Mouse (Mus musculus) frontal cortex, adult 2 months (tissue): ENCODE measurements around the gene Pxdc1. TPM values are rescaled to one million over a fixed set of nuclear protein-coding genes. Genes with fewer than 3 reads are reported as not detected.
A peak's percentile ranks its signal among the peaks of the same experiment; 100 is the strongest.

Experiments used
- DNase-seq, 2 experiments: peaks; one replicate each; pipeline ENCODE4 v3.0.0; 2022; ENCODE audit warnings: low spot score in 1 of 2; ENCODE audit errors: extremely low spot score in 1 of 2
- polyA plus RNA-seq: library from polyadenylated mRNA; depleted of rRNA; stranded (reverse); fragments of >200 nt; gene quantifications from 2 replicates; pipeline ENCODE4 v1.2.3, GENCODE M21; 2012; rRNA removed

Gene Pxdc1
- polyA plus RNA-seq = 8.0 and 8.9 TPM in 2 replicates

DNA sequence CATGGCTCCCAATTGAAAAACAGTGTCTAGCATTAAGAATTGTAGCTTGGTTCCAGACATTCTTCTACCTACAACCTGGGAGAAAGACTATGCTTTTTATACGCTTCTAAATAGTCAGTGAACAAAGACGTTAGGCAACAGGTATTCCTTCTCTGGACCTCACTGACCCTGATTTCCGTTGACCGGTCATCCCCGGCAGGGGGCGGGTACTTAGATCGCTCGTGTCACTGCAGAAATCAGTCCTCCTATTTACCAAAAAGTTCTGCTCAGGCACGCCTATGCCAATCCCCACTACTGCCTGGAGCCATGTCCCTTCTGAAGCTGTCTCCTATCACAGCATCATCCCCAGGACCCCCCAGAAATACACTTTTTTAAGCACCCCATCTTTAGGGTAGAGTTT is at the start of gene Pxdc1:
TSS of gene Pxdc1 (minus strand) at position 96 of the 400 bp plus-strand sequence.
- DNase-seq = no peak

DNA sequence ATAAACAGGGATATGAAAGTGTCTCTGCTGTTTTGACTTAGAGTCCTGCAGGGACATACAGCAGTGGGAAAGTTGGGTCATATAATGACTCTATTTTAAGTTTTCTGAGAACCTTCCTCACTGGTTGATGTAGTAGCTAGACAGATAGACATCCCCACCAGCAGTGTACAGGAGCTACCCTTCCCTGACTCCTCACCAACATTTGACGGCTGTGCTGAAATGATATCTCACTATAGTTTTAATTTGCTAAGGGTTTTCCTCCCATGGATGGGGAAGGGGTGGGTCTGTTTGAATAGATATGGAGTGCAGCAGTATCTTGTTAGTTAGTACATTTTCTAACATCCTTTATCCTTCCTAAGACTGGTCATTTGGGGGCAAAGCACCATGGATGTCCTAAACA is 47.3 kb upstream of the Pxdc1 start:
- DNase-seq = no peak

- no peak for DNase-seq
Observed at GRCm38 (mm10) chr13:34700091-34700490, 46.8 kb upstream of the Pxdc1 start.

- no peak for DNase-seq
Observed at GRCm38 (mm10) chr13:34696734-34697332, 43.5 kb upstream of the Pxdc1 start.

GRCm38 (mm10) chr13:34693111-34693510 is 39.8 kb upstream of the Pxdc1 start:
- no peak for DNase-seq

DNA sequence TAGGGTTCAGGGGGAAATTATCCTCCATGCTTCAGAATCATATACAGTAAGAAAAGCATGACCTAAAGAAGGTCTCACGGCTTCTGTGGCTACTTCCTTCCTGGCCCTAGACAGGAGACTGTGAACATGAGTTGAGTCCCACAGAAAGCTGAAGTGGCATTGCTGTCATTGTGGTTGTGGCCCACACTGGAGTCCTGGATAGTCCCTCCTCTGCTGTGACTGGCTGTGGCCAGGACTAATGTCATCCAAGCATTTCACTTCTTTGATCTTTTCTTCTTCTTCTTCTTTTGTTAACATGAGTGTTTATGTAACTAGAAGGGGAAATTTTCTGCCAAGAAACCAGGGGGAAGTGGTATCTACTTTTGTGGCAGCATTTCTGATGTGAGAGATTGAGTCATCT is 37.8 kb upstream of the Pxdc1 start:
- DNase-seq = no peak

DNA sequence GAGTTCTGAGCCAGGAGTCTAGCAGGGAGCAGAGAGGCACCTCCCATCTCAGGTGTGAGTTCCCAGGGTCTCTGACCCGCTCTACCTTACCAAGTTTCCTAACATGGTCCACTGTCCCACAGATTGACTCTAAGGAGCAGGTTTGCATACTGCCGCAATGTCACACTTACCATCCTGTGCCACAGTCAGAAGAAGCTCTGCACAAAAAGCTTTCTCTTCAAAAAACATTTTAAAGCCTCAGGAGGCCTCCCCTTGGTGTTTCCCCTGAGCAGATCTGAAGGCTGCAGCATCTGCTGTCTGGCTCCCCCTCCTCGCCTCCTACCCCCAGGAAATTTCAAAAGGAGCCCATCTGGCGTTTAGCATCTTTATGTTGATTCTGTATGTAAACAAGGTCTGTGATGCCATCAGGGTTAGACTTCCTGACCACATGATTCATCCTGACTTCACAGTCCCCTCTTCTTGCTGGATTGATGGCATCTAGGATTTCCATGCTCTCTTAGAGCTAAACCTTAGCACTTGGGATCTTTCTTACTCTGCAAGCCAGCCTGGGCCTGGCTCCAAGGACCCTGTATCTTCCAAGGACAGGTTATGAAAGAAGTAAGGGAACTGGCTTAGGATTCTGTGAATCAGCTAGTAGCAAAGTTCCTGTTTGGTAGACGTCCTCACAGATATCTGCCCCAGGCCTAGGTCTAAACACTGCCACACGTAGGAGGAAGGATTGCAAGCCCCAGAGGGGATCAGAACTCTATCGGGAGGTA is 31.9 kb upstream of the Pxdc1 start:
- no peak for DNase-seq

- no peak for DNase-seq
Observed at GRCm38 (mm10) chr13:34683762-34684488, 30.6 kb upstream of the Pxdc1 start.

GRCm38 (mm10) chr13:34683270-34683669 is 30.0 kb upstream of the Pxdc1 start:
- DNase-seq = no peak

DNA sequence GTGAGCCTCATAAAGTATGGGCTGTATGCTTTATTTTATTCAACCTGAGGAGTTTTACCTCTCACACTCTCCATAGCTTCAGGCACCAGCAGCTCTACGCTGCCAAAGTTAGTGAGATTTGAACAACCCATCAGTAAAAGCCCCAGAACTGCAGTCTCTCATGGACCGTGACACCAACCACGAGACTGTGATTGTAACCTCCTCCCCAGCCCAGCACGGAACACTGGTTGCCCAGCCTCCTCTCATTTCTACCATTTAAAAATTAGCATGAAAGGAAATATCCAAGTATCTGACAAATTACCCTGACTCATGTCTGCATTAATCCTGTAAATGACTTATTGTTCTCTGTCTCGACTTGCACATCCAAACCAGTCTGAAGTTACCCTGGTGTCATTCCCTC is 23.2 kb upstream of the Pxdc1 start:
- no peak for DNase-seq

- peak in 1 of 2 experiments; percentile 46 for DNase-seq
Observed at GRCm38 (mm10) chr13:34675847-34676383, 22.6 kb upstream of the Pxdc1 start.

DNA sequence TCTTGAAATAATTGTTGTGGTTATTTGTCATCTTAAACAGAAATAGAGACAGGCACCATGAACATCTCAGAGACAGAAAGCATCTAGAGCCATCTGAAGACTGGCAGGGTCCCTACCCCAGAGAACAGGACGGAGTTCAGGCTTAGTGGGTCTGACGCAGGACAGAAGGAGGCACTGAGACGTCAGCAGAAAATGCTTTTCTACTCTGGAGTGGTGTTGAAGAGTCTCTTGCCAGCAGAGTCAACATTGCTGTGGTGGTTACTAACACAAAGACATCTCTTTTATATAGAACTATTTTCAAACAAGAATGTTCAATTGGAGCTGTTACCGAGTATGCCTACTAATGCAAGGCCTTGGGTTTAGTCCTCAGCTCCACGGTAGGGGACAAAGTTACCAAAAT is 20.1 kb upstream of the Pxdc1 start:
- no peak for DNase-seq

- DNase-seq = no peak
Observed at GRCm38 (mm10) chr13:34669919-34670865, 16.9 kb upstream of the Pxdc1 start.

DNA sequence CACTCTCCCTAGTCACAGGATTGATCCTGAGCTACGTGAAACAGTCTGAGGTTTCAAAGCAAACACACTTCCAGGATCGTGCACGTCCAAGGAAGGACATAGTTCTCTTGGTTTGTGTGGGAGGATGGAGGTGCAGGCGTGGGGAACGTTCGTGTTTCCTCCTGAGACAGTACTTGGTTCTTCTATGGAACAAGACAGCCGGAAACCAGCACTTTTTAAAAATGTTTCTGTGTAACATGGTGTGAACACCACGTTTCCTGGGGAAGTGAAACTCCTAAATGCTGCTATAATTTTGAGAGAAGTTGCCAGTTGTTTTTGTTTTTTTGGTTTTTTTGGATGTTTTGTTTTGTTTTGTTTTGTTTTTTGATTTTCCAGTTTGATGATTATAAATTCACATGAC is 13.9 kb upstream of the Pxdc1 start:
- DNase-seq = no peak

- DNase-seq = no peak
Observed at GRCm38 (mm10) chr13:34665074-34665473, 11.8 kb upstream of the Pxdc1 start.

GRCm38 (mm10) chr13:34663762-34664161 is 10.5 kb upstream of the Pxdc1 start:
- DNase-seq = no peak

DNA sequence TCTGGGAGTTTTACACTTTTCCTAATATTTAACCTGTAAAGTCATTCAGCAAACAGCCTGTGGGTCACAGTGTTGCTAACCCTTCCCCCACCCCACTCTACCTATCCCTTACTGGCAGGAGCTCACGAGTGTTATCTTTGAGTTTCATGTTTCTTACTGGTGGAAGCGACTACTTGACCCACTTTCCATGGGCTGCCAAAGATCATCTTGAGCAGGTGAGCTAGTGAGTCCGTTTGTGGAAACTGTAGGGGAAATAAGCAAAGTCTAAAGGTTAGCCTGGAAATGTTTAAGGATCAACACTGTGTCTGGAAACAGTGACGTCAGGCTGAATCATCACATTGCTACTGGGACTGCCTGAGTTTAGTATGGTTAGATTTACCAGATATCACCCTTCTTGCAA is 6.2 kb upstream of the Pxdc1 start:
- no peak for DNase-seq

- DNase-seq = no peak
Observed at GRCm38 (mm10) chr13:34656351-34656750, 3.1 kb upstream of the Pxdc1 start.

DNA sequence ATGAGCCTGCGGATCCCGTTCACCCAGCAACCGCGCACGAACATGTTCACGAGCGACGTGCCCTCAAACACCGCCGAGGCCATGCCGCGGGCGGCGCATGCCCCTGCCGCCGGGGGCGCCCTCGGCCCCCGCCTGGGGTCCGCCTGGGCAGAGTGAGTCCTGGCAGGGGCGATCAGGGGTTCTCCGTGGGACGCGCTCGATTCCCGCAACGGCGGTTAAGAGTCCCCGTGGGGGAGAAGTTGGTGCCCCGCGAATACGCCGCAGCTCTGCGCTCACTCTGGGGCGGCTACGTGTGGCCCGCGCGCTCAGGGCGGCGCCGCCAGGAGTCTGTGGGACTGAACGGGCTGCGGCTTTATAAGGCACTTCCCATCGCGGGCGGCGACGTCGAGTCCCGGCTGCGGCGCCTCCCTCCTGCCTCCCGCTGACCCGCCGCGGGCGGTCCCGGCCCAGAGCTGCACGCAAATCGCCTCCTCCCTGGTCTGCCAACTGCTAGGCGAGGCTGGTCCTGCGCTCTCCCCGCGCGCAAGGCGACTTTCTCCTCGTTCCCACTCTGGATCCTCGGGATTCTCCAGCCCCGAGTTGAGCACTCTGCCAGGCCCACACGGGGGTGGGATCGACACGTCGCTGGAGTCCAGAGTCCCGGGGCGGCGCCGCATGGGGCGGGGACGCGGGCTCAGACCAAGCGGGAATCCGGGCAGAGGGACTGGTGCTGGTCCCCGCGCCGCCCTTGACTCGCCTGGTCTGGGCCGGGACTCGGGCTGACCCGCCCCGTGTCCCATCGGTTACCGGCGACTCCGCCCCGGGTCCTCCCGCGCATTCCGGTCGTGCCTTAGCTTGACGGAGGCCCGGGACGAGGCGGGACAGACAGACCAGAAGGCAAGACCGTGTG is 689 bp downstream of the Pxdc1 start:
- DNase-seq = peak in 1 of 2 experiments; percentile 19
